Comparison of ENCODE assay signal across 9 mouse cellular contexts in genomic region chr16:4878192-4878885, GRCm38 (mm10). TPM values are rescaled to one million over a fixed set of nuclear protein-coding genes. Genes with fewer than 3 reads are reported as not detected.
DNase-seq lines count a peak whose midpoint lies in the region; ATAC-seq and TF ChIP-seq lines count a peak whose summit lies in the region.
"Had no signal": no experiment of that assay in that cellular context is flagged by ENCODE, and none has a peak within 500 bp of the region (broad histone marks: within the 10 kb centered on the region; RNA-seq: fewer than 3 reads in every experiment).

No protein-coding gene starts in this region.

- no peaks in the 10 kb centered on the region for H3K27me3 ChIP-seq in forebrain, embryonic 10.5 days (ENCODE audit: poor library complexity, severe bottlenecking)
- H3K27me3 ChIP-seq in intestine, postnatal 0 days (replicated peaks; ENCODE audit: control insufficient read depth, insufficient read depth, low read length) = no peaks in the 10 kb centered on the region

- intact Hi-C loops in gastrocnemius, postnatal 36 days (cut with DNase I) = no loop called here

- peak; percentile 35 for DNase-seq in A20 (ENCODE audit: low read depth, low spot score)
- peak; percentile 75 for DNase-seq in CD4-positive, CD25-positive, alpha-beta regulatory T cell, adult 2 months (ENCODE audit: low read depth, low spot score)
- no peak for DNase-seq in forebrain, embryonic 10.5 days (ENCODE audit: extremely low spot score, low spot score)
- DNase-seq in lung, postnatal 10 days = peak; percentile 64
- DNase-seq in spleen, postnatal 4 days (ENCODE audit: low spot score in 2 of 2) = peak; percentile 51 to 74
- no peak for DNase-seq in gastrocnemius, postnatal 36 days
- no peak for DNase-seq in ovary, postnatal 10 days (ENCODE audit: low spot score)

- 46% methylated on average over 5 of the region's 5 CpGs for WGBS in forebrain, embryonic 10.5 days
- WGBS in intestine, postnatal 0 days = 9% methylated on average over 5 of the region's 5 CpGs

- H3K4me2 ChIP-seq in intestine, postnatal 0 days (replicated peaks; ENCODE audit: low read depth) = peak overlapping the region; percentile 74

- peak overlapping the region; percentile 96; the same call in 1 of the 2 replicates for H3K27ac ChIP-seq in forebrain, embryonic 10.5 days
- H3K27ac ChIP-seq in intestine, postnatal 0 days (ENCODE audit: low read depth, low read length) = peak overlapping the region; percentile 97

- no peaks in the 10 kb centered on the region for H3K9me3 ChIP-seq in forebrain, embryonic 10.5 days
- no peaks in the 10 kb centered on the region for H3K9me3 ChIP-seq in intestine, postnatal 0 days (ENCODE audit: control insufficient read depth)

- peak; percentile 12 for ATAC-seq in intestine, postnatal 0 days

- H3K9ac ChIP-seq in intestine, postnatal 0 days (ENCODE audit: low read depth, low read length) = peak overlapping the region; percentile 87

- peaks cover 33% of the 10 kb centered on the region for H3K36me3 ChIP-seq in forebrain, embryonic 10.5 days (replicated peaks)
- H3K36me3 ChIP-seq in intestine, postnatal 0 days (ENCODE audit: control insufficient read depth, insufficient read depth) = peaks cover 30% of the 10 kb centered on the region; the same call in 1 of the 2 replicates

- H3K4me3 ChIP-seq in forebrain, embryonic 10.5 days = peak overlapping the region; percentile 96
- peak overlapping the region; percentile 87 for H3K4me3 ChIP-seq in intestine, postnatal 0 days (ENCODE audit: low read depth, low read length)

- H3K4me1 ChIP-seq in forebrain, embryonic 10.5 days = peaks cover 36% of the 10 kb centered on the region
- peaks cover 8% of the 10 kb centered on the region for H3K4me1 ChIP-seq in intestine, postnatal 0 days (replicated peaks; ENCODE audit: control insufficient read depth, insufficient read depth, low read length)

- TF ChIP-seq CTCF in intestine, postnatal 0 days (IDR thresholded peaks at IDR 0.05; ENCODE audit: low read depth) = no peak

RNA-seq across cellular contexts. Expression of gene Ubald1, which starts 1.8 kb away (rescaled TPM):
- polyA plus RNA-seq in forebrain, embryonic 10.5 days (2016; fragmentation: Nextera tagmentation; extraction: Ambion mirVana) = 27.3 and 28.1 TPM in 2 replicates
- 22.9 and 24.9 TPM in 2 replicates for polyA plus RNA-seq in intestine, postnatal 0 days (2015; fragmentation: Nextera tagmentation; extraction: Ambion mirVana)
- total RNA-seq in gastrocnemius, postnatal 36 days (2021) = 10 to 100 TPM; 31.9 to 38.9 TPM

RNA-seq across cellular contexts. Expression of gene Mgrn1, which starts 7.7 kb away (rescaled TPM):
- 66.2 and 66.3 TPM in 2 replicates for polyA plus RNA-seq in forebrain, embryonic 10.5 days (2016; fragmentation: Nextera tagmentation; extraction: Ambion mirVana)
- polyA plus RNA-seq in intestine, postnatal 0 days (2015; fragmentation: Nextera tagmentation; extraction: Ambion mirVana) = 57.8 and 62.8 TPM in 2 replicates
- 10 to 100 TPM; 49.4 to 52.7 TPM for total RNA-seq in gastrocnemius, postnatal 36 days (2021)

RNA-seq across cellular contexts. Expression of gene 4930562C15Rik, which starts 43.1 kb away (rescaled TPM):
- polyA plus RNA-seq in forebrain, embryonic 10.5 days (2016; fragmentation: Nextera tagmentation; extraction: Ambion mirVana) = 0.22 and 0.25 TPM in 2 replicates
- polyA plus RNA-seq in intestine, postnatal 0 days (2015; fragmentation: Nextera tagmentation; extraction: Ambion mirVana) = not detected in 2 replicates
- total RNA-seq in gastrocnemius, postnatal 36 days (2021) = not detected
- total RNA-seq: left cerebral cortex, postnatal 10 days had no signal

Comparison
In these comparisons a context has a peak if more than half of its experiments do, and no peak if none do; other contexts are left out.
1. DNase-seq: peak in A20 (single experiment), CD4-positive, CD25-positive, alpha-beta regulatory T cell, adult 2 months (single experiment), lung, postnatal 10 days (single experiment) and spleen, postnatal 4 days (2 of 2); none in forebrain, embryonic 10.5 days (single experiment), gastrocnemius, postnatal 36 days (0 of 2) and ovary, postnatal 10 days (single experiment).